Mouse (Mus musculus) adrenal gland, postnatal 10 days (tissue): Measurements from ENCODE around the gene Mthfd1l. TPM values are rescaled to one million over a fixed set of nuclear protein-coding genes. Genes with fewer than 3 reads are reported as not detected.
"Not testable (repeated sequence)": the region's sequence is repeated elsewhere in the genome, so short reads cannot be mapped to it uniquely, and the experiment has no call there.

Source experiments
- DNase-seq: peaks from one replicate; pipeline ENCODE4 v3.0.0; 2021; ENCODE audit warnings: mixed read lengths
- total RNA-seq, 2 experiments: library from RNA; stranded (reverse); gene quantifications; 2 replicates each; pipeline ENCODE4 v1.2.3; 2021

The Mthfd1l gene
- total RNA-seq, 2 experiments from 2014 or later: 10.4 to 10.5 TPM

- DNase-seq: no peak
These were observed 73.6 kb downstream of the Mthfd1l start for GRCm38 (mm10) chr10:4046496-4046895.

- DNase-seq: peak; percentile 21
These were observed 74.7 kb downstream of the Mthfd1l start for GRCm38 (mm10) chr10:4047666-4048065.

- DNase-seq: no peak
These were observed 77.3 kb downstream of the Mthfd1l start for GRCm38 (mm10) chr10:4050236-4050635.

- no peak for DNase-seq
These were observed 79.8 kb downstream of the Mthfd1l start for GRCm38 (mm10) chr10:4052711-4053110.

GRCm38 (mm10) chr10:4053278-4054061 is 80.6 kb downstream of the Mthfd1l start:
- peak; percentile 15 for DNase-seq

- DNase-seq: no peak
These were observed 81.7 kb downstream of the Mthfd1l start for GRCm38 (mm10) chr10:4054589-4054988.

GRCm38 (mm10) chr10:4057397-4057796 is 84.5 kb downstream of the Mthfd1l start:
- DNase-seq: no peak

GRCm38 (mm10) chr10:4057832-4058231 is 84.9 kb downstream of the Mthfd1l start:
- DNase-seq: no peak

GRCm38 (mm10) chr10:4061071-4061987 is 88.4 kb downstream of the Mthfd1l start:
- DNase-seq: no peak

GRCm38 (mm10) chr10:4063537-4063936 is 90.6 kb downstream of the Mthfd1l start:
- no peak for DNase-seq

GRCm38 (mm10) chr10:4065295-4066084 is 92.6 kb downstream of the Mthfd1l start:
- DNase-seq: peak; percentile 40

- no peak for DNase-seq
These were observed 96.4 kb downstream of the Mthfd1l start for GRCm38 (mm10) chr10:4069258-4069826.

- DNase-seq: no peak
These were observed 97.1 kb downstream of the Mthfd1l start for GRCm38 (mm10) chr10:4070061-4070460.

- DNase-seq: no peak
These were observed 98.3 kb downstream of the Mthfd1l start for GRCm38 (mm10) chr10:4071069-4071844.

- no peak for DNase-seq
These were observed 99.0 kb downstream of the Mthfd1l start for GRCm38 (mm10) chr10:4071845-4072345.

GRCm38 (mm10) chr10:4072491-4072890 is 99.6 kb downstream of the Mthfd1l start:
- DNase-seq: not testable (repeated sequence)

- no peak for DNase-seq
These were observed 105.4 kb downstream of the Mthfd1l start for GRCm38 (mm10) chr10:4078220-4078840.

- DNase-seq: peak; percentile 17
These were observed 106.2 kb downstream of the Mthfd1l start for GRCm38 (mm10) chr10:4078979-4079630.

GRCm38 (mm10) chr10:4079643-4080244 is 106.8 kb downstream of the Mthfd1l start:
- peak; percentile 77 for DNase-seq
